Mouse (Mus musculus): ENCODE measurements around the gene Kcnk7.
"Not testable (repeated sequence)": the region's sequence is repeated elsewhere in the genome, so short reads cannot be mapped to it uniquely, and the experiment has no call there.

Kcnk7 gene

DNA sequence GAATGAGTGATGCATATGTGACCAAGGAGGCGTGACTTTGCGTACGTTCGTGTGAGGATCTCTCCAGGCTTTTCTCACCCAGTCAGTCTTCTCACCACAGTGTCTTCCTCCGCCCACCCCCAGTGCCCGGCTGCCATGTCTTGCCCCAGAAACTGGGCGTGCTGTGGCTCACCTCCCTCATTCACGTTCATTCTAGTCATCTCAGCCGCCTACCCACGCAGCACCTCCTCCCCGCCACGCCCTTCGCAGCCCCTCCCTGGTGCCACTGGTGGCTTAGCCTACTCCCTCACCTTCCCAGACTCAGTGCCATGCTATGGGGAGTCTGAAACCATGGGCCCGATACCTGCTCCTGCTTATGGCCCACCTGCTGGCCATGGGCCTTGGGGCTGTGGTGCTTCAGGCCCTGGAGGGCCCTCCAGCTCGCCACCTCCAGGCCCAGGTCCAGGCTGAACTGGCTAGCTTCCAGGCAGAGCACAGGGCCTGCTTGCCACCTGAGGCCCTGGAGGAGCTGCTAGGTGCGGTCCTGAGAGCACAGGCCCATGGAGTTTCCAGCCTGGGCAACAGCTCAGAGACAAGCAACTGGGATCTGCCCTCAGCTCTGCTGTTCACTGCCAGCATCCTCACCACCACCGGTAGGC lies at the start of gene Kcnk7:
Gene Kcnk7, plus strand, starts transcription at position 205 of the 638 bp plus-strand sequence.
- no peak for DNase-seq (ENCODE audit: low spot score in 2 of 2)

DNA sequence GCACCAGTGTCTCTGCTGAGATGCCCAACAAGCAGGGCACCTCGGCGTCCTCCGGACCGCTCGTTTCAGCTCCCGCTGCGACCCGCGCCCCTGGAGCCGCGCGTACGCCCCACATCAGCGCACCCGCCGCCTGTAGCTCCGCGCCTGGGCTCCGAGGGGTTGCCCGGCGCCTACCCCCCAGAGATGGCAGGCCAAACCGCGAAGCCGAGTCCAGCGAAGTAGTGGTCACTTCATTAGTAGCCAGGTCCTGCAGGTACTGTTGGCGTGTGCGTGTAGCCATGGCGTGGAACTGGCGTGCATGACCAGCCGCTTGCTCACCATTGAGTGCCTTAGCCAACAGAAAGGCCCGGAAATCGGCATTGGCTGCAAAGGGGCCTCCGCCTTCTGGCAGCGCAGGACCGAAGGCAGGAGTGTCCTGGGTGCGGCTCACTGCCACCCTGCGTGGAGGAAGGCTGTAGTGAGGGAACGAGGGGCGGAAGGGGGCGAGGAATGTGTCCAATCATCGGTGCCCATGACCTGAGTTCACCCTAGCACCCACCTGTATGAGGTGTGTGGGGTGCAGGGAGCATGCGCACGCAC lies 49.4 kb upstream of the Kcnk7 start:
- DNase-seq (ENCODE audit: low spot score in 2 of 2) = no peak

DNA sequence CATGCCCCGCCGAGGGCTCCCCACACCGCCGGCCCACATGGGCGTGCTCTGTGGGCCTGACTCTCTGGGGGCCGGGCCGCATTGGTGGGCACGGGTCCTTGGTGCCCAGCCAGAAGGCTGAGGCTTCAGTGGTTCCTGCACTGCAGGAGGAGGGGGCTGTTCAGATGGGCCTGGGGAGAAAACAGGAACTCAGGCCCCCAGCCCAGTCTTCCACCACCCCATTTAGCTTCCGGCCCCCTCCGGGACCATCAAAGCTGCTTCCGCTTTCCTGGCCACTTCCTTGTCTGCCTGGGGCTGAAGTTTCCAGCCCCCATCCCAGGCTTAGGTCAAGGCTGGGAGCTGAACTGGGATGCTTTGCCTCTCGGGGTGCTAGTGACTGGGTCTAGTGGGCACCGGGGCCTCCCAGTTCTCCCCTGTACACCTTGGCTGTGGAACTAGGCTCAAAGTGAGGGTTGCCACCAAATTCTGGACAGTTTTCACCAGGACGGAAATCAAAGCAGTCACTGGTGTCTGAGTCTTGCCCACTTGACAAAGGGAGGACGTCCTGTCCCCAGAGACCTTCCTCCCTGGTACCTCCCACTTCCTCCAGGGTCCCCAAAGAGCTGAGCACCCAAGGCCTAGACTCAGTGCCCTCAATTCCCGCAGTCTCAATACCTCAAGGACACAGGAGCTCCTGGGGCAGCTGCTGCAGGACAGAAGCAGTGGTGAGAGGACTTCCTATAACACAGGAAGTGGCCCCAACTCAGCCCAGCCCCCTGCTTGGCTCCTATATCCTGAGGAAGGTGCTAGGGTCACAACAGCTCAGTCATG lies 43.0 kb upstream of the Kcnk7 start:
- DNase-seq (ENCODE audit: low spot score in 2 of 2) = peak in 1 of 2 experiments; percentile 33

DNA sequence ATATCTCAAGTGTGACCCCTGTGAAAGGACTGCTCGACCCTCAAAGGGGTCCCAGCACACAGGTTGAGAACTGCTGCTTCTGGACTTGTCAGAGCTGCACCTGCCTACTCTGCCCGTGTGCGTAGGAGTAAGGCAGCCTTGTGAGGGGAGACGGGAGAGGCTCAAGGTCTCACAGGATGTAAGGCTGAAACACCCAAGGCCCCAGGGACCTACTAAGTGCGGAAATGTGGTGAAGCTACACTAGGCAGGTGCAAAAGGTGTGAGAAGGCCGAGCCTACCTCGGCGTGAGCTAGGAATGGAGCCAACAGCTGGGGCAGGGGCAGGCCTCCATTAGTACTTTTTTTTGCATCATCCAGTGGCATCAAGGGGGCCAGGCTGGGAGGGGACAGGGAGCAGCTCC lies 41.9 kb upstream of the Kcnk7 start:
- no peak for DNase-seq (ENCODE audit: low spot score in 2 of 2)

DNA sequence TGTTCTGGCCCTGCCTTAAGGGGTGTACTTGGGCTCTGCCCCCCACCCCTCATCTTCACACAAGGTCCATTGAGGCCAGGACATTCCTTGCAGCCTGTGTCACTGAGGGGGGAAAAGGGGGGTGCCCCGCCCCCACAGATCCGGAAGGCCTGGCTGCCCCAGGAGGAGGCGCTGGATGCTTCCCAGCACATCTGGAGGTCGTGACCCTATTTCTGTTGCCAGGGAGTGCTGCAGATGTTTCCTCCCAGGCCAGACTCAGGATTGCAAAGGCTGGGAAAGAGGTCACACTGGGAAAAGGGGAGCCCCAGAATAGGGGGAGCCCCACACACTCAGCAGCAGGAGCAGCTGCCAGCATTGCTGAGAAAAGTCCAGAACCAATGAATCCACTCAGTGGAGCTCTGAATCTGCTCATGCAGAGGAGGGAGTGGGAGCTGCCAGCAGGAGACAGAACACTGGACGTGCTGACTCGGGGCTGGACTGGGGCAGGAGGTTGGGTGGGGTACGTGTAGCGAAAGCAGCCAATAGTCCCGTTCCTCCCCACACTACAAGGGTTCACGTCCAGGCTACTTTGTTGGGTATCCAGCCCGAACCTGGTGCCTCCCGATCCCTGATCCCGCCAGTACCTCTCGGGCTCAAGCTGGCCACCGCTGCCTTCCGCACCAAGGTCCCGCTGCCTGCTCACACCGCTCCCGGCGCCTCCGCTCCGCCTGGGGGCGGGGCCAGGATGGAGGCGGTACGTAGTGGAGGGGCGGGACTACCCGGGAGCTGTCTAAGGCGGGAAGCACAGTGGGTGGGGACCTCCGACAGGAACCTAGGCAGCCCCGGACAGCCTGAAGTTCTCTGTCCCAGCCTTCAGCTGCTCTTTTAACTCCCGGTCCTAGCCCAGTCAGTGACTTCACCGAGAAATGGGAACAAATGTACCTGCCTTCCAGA lies 40.9 kb upstream of the Kcnk7 start, which contains the start of gene Sipa1:
Gene Sipa1, minus strand, starts transcription at position 727 of the 933 bp plus-strand sequence.
- peak; percentile 49 to 75 for DNase-seq (ENCODE audit: low spot score in 2 of 2)

DNA sequence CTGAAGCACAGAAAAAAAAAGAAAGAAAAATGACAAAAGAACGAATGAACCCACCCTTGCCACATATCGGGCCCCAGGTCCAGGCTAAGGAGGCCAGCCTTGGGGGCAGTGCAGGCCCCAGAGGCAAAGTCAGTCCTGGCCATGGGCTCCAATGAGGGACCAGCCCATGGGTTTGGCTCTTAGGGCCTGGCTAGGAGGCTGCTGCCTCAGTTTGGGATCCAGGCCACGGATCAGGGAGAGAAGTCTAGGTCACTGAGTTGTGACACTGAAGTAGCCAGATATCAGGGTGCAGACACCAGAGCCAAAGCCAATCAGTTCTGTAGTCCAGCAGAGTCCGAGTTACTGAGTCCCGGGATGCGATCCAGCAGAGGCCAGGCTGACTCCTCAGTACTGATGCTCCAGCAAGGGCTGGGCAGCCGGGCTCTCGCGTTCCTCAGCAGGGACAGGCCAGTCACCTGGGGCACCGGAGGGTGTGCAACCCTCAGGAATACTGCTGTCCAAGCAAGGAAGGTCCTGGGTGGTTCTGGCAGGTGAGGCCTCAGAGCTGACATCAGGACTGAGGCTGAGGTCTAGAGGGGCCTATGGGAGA lies 39.4 kb upstream of the Kcnk7 start:
- no peak for DNase-seq (ENCODE audit: low spot score in 2 of 2)

DNA sequence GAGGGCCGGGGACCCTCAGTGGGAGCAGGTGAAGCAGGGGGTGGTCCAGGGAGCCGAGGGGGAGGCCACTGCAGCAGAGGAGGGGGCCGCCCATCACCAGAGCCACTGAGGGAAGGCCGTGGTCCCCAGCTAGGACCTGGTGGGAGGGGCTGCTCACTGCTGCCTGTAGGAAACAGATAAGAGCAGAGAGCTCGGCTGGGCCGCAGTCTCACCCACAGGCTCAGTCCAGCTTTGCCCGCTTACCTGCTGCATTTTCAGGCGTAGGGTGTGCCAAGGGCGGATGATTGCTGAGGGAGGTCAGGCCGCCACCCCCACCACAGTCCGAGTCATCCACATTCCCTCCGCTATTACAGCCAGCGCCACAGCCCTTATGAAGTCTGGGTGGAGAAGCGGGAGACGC lies 38.7 kb upstream of the Kcnk7 start:
- no peak for DNase-seq (ENCODE audit: low spot score in 2 of 2)

DNA sequence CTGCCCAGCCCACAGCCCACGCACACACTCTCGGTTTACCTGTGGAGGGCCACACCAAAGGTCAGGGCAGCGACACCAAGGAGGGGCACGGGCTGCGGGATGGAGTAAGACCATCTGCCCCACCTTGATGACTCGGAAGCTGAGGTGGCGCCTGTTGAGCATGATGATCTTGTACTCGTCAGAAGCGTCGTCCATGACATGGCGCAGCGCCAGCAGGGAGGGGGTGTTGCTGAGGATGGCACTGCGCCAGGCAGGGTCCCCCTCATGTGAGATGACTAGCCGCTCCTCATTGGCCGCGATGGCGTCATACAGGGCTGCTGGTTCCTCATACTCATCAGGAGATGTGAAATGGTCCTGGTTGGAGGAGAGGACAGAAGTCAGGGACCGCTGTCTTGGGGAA lies 37.8 kb upstream of the Kcnk7 start:
- DNase-seq (ENCODE audit: low spot score in 2 of 2) = no peak

DNA sequence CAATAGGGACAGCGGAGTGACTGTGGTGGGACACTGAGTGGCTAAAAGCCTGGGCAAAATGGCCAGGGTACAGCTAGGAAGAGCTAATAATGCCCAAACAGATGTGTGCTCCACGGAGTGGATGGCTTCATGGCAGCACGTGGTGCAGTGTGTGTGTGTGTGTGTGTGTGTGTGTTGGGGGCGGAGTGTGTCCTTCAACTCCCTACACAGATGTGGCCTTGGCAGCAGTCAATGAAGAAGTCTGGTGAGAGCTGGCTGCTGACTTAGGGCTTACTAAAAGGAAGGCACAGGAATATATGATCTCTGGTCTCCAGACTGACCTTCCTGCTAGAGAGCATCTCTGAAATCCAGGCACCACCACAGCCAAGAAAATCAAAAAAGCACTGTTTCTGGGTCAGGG lies 35.8 kb upstream of the Kcnk7 start:
- DNase-seq (ENCODE audit: low spot score in 2 of 2) = no peak

DNA sequence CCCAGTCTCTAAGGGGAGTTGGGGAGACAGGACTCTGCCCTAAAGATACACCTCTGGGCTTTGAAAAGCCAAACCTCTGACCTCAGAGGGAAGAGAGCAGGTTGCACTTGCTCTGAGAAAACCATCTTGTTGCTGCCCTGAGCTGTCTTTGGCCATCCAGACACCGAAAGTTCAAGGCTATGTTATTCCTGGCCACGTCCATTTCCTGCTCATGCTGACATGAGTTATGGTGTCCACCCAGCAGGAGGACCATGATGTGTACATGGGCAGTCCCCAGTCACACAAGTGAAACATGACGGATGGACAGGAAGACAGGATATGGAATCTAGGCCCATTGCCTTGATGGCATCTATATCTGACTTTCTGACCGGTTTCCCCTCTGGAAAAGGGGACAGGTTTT lies 23.7 kb upstream of the Kcnk7 start:
- no peak for DNase-seq (ENCODE audit: low spot score in 2 of 2)

DNA sequence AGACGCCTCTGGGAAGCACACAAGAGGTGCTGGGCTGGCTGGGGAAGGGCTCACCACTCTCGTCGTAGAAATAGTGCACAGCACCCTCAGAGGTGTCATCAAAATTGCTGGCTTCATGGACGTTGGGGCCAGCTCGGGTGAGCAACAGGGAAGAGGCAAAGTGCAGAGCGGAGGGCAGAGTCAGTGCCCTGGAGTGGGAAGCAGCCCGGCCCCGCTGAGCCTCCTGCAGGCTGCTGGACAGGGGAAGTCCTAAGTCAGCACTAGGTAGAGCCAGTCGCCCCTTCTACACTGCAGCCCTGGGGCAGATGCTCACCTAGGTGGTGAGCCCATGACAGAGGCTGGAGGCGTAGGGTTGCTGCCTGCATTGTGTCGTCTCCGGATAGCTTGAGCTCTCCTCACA lies 19.9 kb upstream of the Kcnk7 start:
- no peak for DNase-seq (ENCODE audit: low spot score in 2 of 2)

DNA sequence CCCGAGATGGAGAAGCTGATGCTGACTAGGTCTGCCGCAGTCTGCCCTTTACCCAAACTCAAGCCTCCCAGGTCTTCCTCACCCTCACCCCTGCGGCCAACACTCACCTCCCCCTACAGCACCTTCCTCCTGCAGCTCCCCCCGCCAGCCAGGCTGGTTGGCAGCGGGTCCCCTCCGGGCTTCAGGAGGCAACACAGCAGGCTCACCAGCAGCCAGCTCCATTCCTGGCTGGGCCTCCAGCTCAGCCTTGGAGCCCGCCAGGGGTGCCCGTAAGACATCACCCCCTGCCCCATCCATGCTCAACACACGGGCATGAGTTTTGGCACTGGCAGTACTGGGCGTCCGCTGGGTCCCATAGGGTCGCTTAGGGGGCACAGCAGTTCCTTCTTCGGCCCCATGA lies 19.2 kb upstream of the Kcnk7 start:
- DNase-seq (ENCODE audit: low spot score in 2 of 2) = no peak

DNA sequence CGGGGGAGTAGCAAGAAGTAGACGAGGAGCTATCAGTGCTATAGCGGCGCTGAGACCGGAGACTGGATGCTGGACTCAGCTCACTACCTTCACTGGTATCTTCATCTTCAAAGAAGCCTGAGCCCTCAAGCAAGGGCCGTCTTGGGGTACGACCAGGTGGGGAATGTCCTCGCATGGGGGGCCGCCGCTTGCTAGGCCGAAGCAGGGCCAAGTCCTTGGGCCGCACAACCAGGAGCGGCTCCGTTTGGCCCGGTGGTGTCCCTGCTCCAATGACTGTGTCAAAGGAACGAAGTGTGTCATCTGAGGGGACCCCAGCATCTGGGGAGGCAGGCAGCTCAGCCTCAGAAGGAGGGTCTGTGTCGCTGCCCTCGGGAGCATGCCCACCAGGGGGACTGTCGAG lies 18.7 kb upstream of the Kcnk7 start:
- no peak for DNase-seq (ENCODE audit: low spot score in 2 of 2)

DNA sequence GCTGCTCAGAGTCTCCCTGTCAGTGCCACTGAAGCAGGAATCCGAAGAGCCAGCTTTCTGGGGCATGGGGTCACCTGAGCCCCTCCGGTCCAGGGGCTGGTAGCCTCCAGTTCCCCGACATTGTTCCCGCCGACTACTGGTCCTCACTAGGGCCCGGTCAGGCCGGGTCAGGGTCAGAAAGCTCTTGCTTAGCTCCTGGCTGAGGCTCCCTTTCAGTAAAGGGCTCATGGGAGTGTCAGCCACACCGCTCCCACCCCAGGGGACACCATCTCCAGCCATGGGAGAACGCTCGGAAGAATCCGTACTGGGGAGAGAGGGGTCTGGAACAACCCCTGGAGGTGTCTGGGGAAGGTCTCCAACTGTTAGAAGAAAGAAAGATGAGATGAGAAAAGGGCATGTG lies 18.3 kb upstream of the Kcnk7 start:
- DNase-seq (ENCODE audit: low spot score in 2 of 2) = no peak

DNA sequence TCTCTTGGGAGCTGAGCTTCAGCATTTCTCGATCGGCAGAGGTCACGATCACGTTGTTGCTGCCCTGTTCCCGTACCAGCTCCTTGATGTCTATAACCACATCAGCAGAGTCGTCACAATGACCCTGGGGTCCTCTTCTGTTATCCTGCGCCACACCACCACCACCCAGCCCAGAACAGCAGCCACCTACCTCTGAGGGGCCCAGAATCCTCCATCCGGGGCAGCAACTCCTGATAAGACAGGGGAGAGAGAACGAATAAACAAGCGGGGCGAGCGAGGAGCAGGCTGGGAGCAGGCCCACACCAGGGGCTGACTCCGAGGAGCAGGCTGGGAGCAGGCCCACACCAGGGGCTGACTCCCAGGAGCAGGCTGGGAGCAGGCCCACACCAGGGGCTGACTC lies 17.7 kb upstream of the Kcnk7 start:
- no peak for DNase-seq (ENCODE audit: low spot score in 2 of 2)

DNA sequence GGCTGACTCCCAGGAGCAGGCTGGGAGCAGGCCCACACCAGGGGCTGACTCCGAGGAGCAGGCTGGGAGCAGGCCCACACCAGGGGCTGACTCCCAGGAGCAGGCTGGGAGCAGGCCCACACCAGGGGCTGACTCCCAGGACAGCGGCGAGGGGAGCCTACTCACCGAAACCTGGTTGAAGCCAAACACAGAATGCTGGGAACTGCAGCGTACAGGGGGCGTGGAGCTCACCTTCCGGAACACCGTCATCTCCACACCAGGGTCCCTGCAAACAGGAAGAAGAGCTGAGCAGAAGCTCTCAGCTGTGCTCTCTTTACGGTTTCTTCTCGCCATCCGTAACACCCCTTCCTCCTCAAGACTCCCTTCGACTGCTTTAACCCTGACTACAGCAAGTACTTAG lies 17.2 kb upstream of the Kcnk7 start:
- DNase-seq (ENCODE audit: low spot score in 2 of 2) = not testable (repeated sequence)

DNA sequence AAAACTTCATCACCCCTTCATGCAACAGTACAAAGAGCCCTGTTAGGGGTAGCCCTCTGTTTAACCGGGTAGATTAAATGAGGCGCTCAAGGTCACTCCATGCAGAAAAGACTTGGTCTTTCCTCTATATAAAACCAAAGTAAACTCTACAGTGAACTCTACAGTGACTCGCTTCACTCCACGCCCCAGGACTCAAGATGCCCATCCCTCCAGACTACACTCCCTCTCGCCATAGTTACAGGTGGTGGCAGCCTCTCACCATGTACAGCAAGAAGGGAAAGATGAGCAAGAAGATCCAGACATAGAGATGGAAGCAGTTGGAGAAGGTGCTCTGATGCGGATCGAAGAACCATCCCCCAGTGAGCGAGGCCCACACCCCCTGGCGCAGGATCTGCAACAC lies 16.4 kb upstream of the Kcnk7 start:
- no peak for DNase-seq (ENCODE audit: low spot score in 2 of 2)

DNA sequence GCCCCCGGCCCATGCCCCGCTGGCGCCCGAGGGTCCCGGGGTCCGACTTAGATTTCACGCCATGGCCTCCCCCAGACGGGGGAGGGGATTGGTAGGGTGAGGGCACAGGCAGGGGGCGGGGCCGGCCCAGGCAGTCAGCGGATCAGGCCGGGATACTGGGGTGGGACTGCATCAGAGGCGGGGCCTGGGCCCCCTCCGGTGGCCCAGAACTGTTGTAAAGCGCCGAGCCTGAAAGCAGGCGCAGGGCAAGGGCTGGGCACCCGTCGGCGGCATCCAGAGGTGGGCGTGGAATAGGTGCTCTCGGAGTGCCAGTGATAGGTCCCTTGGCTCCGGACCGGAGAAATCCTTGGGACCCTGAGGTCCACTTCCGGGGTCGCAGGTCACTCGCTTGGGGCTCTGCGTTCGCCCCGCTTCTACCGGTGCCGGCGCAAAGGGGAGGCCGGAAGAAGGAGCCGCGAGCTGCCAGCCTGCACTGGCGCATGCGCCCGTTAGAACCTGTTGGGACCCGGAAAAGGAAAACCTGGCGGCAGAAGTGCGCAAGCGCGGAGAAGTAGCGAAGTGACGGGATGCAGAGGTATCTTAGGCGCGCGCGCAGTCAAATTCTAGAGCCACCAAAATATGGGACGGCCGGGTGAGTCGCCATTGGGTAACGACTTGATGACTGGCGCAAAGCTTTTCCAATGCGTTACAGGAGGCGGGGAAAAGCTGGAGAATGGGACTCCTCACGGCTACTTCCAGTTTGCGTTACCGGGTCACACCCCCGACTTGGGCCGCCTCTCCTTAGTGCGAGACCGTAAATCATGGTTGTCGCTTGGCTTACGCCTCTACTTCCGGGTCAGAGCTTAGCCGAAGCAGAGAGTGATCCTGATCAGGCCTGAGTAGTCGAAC lies 15.7 kb upstream of the Kcnk7 start, which contains the start of the genes Map3k11 and Pcnx3:
Gene Map3k11, plus strand, starts transcription at position 543 of the 888 bp plus-strand sequence.
Gene Pcnx3, minus strand, starts transcription at position 709 of the 888 bp plus-strand sequence.
- DNase-seq (ENCODE audit: low spot score in 2 of 2) = peak; percentile 97 to 98

DNA sequence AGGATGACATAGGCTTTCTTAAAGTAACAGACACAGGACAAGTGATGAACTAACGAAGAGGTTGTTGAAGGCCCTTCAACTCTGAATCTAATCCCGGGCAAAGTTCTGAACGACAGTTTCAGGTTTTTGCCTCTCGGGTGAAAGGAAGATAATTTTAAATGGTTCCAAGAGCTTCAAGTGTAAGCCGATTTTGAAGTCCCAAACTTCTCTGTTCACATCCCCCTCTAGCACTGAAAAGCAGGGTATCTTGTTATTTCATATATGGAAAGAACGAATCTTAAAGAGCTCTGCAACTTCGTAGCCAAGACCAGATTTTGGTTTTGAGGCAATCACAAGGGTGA lies 15.1 kb upstream of the Kcnk7 start:
- DNase-seq (ENCODE audit: low spot score in 2 of 2) = no peak

DNA sequence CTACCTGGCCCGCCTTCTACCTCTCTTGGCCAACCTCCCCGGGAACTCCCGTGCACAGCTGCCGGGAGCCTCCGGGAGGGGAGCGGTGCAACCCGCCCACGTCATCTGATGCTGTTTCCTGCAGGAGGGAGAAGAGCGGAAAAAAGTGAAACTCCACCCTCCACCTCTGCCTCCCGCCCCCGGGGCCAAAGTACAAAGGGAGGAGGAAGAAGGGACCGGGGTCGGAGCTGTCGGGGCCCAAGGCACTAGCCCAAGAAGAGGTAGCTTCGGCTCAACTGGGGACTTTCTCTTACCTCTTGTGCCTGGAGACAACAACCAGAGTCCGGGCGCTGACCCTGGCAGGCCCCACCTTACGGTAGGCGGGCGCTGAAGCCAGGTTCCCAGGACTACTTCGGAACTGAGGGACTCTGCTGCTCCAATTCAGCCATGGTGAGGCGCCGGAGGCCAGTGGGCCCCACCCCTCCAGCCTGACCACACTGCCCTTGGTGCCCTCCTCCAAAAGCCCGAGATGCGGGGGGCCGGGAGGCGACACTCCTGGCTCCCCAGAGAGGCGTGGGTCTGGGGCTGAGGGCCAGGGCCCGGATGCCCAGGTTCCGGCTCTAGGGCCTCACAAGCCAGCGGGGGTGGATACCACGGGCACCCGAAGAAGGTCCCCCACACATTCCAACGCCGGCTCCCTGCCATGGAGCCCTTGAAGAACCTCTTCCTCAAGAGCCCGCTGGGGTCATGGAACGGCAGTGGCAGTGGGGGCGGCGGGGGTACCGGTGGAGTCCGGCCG lies 14.4 kb upstream of the Kcnk7 start:
- DNase-seq (ENCODE audit: low spot score in 2 of 2) = peak in 1 of 2 experiments; percentile 77
